Mouse (Mus musculus) erythroblast, embryonic 14.5 days (primary cell): ENCODE measurements around the gene Arnt2. TPM values are rescaled to one million over a fixed set of nuclear protein-coding genes. Genes with fewer than 3 reads are reported as not detected.

Source experiments
- H3K27me3 ChIP-seq: 2 replicates; pipeline ENCODE4 v1.6.1; 2012; ENCODE audit warnings: inconsistent platforms; ENCODE audit not compliant: control insufficient read depth
- H3K36me3 ChIP-seq: 2 replicates; pipeline ENCODE4 v1.6.1; 2012; ENCODE audit warnings: mild to moderate bottlenecking, inconsistent platforms; ENCODE audit not compliant: control insufficient read depth
- H3K4me1 ChIP-seq: 2 replicates; pipeline ENCODE4 v1.6.1; 2012; ENCODE audit warnings: inconsistent platforms; ENCODE audit not compliant: control insufficient read depth
- H3K4me3 ChIP-seq: replicated peaks from 2 replicates; pipeline ENCODE3; 2012; ENCODE audit warnings: moderate library complexity, mild to moderate bottlenecking, inconsistent platforms
- H3K9me3 ChIP-seq: 2 replicates; pipeline ENCODE4 v1.6.1; 2012; ENCODE audit warnings: low read length, inconsistent platforms, mixed read lengths; ENCODE audit not compliant: control insufficient read depth
- GATA1 ChIP-seq: IDR thresholded peaks from 2 replicates; pipeline ENCODE4 v1.6.1; 2012; ENCODE audit warnings: low read length, inconsistent platforms, mixed read lengths
- TAL1 ChIP-seq: IDR thresholded peaks from 3 replicates; pipeline ENCODE4 v1.6.1; 2012; ENCODE audit warnings: low read length, inconsistent platforms, mixed read lengths
- polyA plus RNA-seq: library from polyadenylated mRNA; stranded (reverse); fragments of >175 nt; gene quantifications from 2 replicates; pipeline ENCODE4 v1.2.3, GENCODE M21; 2012

Gene Arnt2
- polyA plus RNA-seq, 1 experiment: not detected

DNA sequence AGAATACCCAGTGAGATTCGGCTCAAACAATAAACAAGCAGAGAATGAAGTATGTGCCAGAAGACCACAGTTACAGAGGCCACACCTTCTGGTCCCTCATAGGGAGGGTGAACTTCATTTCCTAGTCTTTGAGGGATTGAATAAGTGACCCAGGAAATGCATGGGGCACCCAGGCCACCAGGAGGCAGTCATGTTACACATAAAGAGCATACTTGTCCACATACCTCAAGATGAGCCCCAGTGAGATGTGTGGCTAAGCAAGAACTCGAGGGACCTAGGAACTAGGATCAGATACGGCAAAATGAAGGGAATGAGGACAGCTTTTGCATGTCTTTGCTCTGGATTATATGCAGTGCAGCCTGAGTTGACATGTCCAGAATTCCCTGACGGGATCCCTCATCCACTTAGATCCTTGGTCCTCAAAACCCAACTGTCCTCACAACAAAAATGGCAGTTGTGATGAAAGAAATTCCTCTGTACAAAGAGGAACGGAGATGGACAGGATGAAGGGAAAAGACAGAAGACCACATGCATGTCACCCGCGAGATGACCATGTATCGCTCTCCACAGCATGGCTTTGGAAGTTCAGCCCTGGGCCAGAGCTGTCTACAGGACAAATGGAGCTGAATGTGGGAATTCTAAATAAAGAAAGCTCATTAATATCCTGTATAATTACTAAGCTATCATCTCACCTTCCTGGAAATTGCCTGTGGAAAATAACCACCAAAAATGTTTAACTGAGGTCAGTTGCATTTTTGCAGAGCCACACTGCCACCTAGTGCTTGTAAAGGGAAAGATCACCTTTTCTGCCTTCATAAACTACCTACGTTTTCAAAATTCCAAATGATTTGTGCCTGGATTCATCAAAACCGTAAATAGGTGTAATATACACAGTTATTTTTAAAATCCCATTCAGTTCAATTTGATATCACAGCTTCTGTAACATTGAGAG is 54.1 kb downstream of the Arnt2 start:
- Histone ChIP-seq H3K4me1 (no peaks in the 10 kb centered on the region), H3K4me3 (no peak overlapping the region), H3K27me3 (no peaks in the 10 kb centered on the region), H3K36me3 (no peaks in the 10 kb centered on the region), H3K9me3 (no peaks in the 10 kb centered on the region)
- TF ChIP-seq TAL1: no peak
- TF ChIP-seq GATA1: no peak

DNA sequence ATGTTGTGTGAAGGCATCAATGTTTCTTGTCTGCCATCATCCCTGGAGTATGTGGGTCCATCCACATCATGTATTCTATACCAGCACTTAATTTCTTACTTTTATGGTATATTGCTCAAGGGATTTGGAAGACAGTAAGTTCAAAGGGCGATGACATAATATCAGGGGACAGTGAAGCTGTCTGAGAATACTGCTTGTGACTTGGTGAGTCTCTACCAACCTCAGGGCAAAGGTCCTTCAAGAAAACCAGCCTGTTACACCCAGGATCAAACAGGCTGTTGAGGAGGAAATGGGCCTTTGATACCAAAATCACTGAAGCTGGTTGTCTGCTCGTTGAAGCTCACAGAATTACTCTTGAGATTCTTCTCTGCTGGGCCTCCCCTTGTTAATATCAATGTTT is 55.1 kb downstream of the Arnt2 start:
- Histone ChIP-seq H3K36me3 (no peaks in the 10 kb centered on the region), H3K27me3 (no peaks in the 10 kb centered on the region), H3K4me1 (no peaks in the 10 kb centered on the region), H3K4me3 (no peak overlapping the region), H3K9me3 (no peaks in the 10 kb centered on the region)
- no peak for TF ChIP-seq GATA1
- TF ChIP-seq TAL1: no peak

DNA sequence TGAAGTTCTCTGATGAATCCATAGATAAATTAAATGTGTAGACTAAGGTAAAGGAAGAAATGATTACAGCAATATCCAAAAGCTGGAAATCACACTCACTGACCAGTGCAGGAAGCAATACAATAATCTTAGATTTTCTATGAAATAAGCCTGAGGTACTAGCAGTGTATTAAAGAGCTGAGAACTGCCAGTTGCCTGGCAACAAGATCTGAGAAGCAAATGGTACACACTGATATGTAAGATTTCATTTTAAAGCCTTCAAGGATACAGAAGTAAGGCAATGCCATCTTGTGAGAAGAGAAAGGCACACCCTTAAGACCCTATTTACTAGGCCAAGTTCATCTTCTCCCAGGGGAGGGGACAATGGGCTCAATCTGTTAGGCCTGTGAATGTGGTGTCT is 59.4 kb downstream of the Arnt2 start:
- H3K36me3 ChIP-seq: no peaks in the 10 kb centered on the region
- TF ChIP-seq TAL1: no peak
- H3K9me3 ChIP-seq: no peaks in the 10 kb centered on the region
- H3K4me3 ChIP-seq: no peak overlapping the region
- no peaks in the 10 kb centered on the region for H3K27me3 ChIP-seq
- H3K4me1 ChIP-seq: no peaks in the 10 kb centered on the region

DNA sequence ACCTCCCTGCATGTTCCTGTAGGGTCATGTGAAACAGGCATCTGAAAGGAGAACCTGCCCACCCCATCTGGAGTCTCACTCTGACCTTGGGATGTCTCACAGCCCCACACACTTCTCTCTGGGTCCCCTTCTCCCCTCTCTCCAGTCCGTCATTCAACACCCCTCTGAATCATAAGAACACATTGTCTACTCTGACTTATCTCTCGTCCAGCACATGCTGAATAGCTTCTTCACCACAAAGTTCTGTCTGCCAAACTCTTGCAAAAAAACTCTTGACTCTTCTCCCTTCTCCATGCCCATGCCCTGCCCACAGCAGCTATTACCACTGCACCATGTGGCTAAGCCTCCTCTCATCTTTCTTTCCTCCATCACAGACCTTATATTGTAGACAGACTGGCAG is 60.0 kb downstream of the Arnt2 start:
- no peaks in the 10 kb centered on the region for H3K4me1 ChIP-seq
- H3K36me3 ChIP-seq: no peaks in the 10 kb centered on the region
- H3K4me3 ChIP-seq: no peak overlapping the region
- no peak for TF ChIP-seq GATA1
- no peak for TF ChIP-seq TAL1
- no peaks in the 10 kb centered on the region for H3K9me3 ChIP-seq
- no peaks in the 10 kb centered on the region for H3K27me3 ChIP-seq

DNA sequence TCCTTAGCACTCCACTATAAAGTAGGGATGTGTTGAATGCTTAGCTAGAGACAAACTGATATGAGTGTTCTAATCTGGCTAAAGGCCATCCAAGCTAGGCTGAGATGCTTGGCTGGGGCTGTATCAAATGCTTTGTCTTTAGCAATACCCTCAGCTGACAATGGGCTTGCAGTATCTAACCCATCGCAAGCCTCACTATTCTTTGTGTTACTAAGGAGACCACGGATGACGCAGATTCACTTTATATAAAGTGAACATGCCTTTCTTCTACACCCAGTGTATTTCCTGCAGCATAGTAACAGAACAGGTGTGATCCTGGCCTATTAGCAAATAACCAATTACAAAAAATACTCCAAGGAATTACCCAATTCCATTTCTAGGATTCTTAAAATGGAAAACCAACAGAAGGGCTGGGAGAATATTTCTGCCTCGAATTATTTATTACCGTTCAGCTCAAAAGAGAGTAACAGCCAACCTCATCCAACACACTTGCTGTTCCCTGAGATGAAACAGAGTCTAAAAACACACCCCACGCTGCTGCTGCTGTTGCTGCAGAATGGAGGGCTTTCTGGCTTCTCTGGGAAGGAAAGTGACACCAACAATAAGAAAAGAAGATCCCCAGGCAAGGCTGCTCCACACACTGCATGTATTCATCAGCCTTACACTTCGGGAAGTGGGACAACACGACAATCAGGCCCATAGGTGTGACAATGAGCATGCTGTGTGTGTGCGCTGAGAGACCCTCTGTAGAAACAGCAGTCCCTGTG is 61.6 kb downstream of the Arnt2 start:
- Histone ChIP-seq H3K4me1 (no peaks in the 10 kb centered on the region), H3K27me3 (no peaks in the 10 kb centered on the region), H3K9me3 (peaks cover 3% of the 10 kb centered on the region; the same call in 1 of the 2 replicates), H3K36me3 (no peaks in the 10 kb centered on the region), H3K4me3 (no peak overlapping the region)
- TF ChIP-seq TAL1 (no peak), GATA1 (no peak)

DNA sequence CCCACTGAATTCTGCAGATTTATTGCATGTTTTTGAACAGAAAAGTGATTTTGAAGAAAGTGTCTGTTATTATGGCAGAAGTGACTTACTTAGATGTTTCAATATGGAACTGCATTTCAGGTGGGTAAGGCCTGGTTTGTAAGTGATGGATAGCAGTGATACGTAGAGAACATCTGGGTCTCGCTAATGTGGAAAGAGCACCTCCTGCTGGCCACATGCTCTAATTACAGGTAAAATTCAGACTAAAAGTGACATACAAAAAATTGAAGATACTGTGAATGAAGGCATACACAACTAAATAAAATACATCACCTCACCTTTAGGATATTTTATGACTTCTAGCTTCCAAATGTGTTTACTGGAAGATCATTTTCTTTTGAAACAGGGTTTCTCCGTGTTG is 66.8 kb downstream of the Arnt2 start:
- TF ChIP-seq TAL1 (no peak), GATA1 (no peak)
- Histone ChIP-seq H3K36me3 (no peaks in the 10 kb centered on the region), H3K27me3 (no peaks in the 10 kb centered on the region), H3K4me3 (no peak overlapping the region), H3K4me1 (no peaks in the 10 kb centered on the region), H3K9me3 (peaks cover 5% of the 10 kb centered on the region; the same call in 1 of the 2 replicates)

DNA sequence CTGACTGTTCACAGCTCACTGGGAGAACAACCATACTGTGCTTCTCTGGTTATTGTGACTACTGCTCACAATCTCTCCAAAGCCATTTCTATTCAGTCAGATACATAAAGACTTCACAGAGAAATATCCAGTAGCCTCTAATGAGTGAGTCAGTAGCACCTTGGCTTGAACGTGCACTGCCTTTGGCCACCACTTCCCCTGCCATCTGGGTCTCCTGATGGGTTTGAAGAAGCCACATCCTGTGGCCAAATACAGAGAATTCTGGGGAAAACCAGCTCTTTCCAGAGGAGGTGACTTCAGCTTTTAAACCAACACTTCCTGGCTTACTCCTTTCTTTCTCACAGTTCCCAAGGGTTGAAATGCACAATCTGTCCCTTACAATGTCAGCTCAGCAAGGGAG is 69.0 kb downstream of the Arnt2 start:
- TF ChIP-seq GATA1: no peak
- TF ChIP-seq TAL1: no peak
- no peaks in the 10 kb centered on the region for H3K4me1 ChIP-seq
- H3K9me3 ChIP-seq: peaks cover 5% of the 10 kb centered on the region; the same call in 1 of the 2 replicates
- no peak overlapping the region for H3K4me3 ChIP-seq
- no peaks in the 10 kb centered on the region for H3K36me3 ChIP-seq
- no peaks in the 10 kb centered on the region for H3K27me3 ChIP-seq

DNA sequence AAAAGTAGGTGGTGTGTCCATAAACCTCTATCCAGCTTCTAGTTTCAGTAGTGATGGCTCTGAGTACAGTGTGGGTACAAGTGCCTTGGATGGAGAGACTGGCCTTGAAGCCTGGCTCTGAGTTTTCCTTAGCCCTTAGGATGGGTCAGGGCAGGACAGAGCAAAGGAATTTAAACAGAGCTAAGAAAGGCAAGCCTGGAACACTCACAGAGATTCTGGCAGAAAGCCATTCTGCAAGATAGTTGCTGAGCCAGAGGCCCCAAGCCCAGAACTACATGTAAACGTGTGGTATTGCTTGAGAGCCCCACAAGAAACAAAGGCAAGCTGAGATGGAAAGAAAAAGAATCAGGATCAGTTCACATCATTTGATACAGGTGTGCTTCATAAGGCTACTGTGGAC is 70.8 kb downstream of the Arnt2 start:
- no peak for TF ChIP-seq TAL1
- no peak for TF ChIP-seq GATA1
- H3K27me3 ChIP-seq: no peaks in the 10 kb centered on the region
- no peaks in the 10 kb centered on the region for H3K36me3 ChIP-seq
- H3K4me1 ChIP-seq: no peaks in the 10 kb centered on the region
- no peak overlapping the region for H3K4me3 ChIP-seq
- H3K9me3 ChIP-seq: peaks cover 5% of the 10 kb centered on the region; the same call in 1 of the 2 replicates

DNA sequence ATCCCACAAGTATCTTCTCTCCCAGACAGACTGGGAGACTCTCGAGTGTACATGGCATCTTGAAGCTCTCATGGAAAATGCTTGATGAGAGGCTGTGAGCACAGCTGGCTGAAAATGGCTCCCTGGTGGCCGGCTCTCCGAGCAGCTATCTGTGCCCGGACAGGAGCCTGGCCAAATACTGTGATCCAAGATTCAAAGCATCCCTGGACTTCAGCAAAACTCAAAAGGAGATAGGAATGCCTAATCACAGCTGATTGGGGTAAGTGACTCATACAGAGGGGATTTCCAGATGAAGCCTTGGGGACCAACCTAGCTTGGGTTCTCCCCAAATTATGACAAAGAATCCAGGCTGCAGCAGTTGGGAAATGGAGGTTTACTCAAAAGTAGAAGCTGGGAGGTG is 72.2 kb downstream of the Arnt2 start:
- TF ChIP-seq TAL1 (no peak), GATA1 (no peak)
- Histone ChIP-seq H3K9me3 (no peaks in the 10 kb centered on the region), H3K4me3 (no peak overlapping the region), H3K27me3 (no peaks in the 10 kb centered on the region), H3K36me3 (no peaks in the 10 kb centered on the region), H3K4me1 (no peaks in the 10 kb centered on the region)
